Mouse (Mus musculus) limb, embryonic 10.5 days (tissue): ENCODE measurements around the gene Syn2. TPM values are rescaled to one million over a fixed set of nuclear protein-coding genes. Genes with fewer than 3 reads are reported as not detected.
A peak's percentile ranks its signal among the peaks of the same experiment; 100 is the strongest.

Experiments used
- DNase-seq: peaks from one replicate; pipeline ENCODE4 v3.0.0-alpha.2; 2017; ENCODE audit warnings: low spot score
- H3K27ac ChIP-seq: fragments of 300-500 bp; sonication (generic); 2 replicates; pipeline ENCODE4 v1.5.1; 2016; ENCODE audit warnings: mild to moderate bottlenecking
- H3K27me3 ChIP-seq: fragments of 300-500 bp; sonication (generic); 2 replicates; pipeline ENCODE4 v1.6.1; 2016; ENCODE audit warnings: low read depth, mild to moderate bottlenecking; ENCODE audit not compliant: poor library complexity, severe bottlenecking
- H3K36me3 ChIP-seq: fragments of 300-500 bp; sonication (generic); 2 replicates; pipeline ENCODE4 v1.6.1; 2016; ENCODE audit warnings: mild to moderate bottlenecking, moderate library complexity
- H3K4me1 ChIP-seq: fragments of 300-500 bp; sonication (generic); 2 replicates; pipeline ENCODE4 v1.6.1; 2016
- H3K4me3 ChIP-seq: fragments of 300-500 bp; sonication (generic); 2 replicates; pipeline ENCODE4 v1.5.1; 2016; ENCODE audit warnings: mild to moderate bottlenecking, moderate library complexity
- H3K9me3 ChIP-seq: fragments of 300-500 bp; sonication (generic); replicated peaks from 2 replicates; pipeline ENCODE4 v1.6.1; 2016; ENCODE audit warnings: mild to moderate bottlenecking
- WGBS: fragments of 180-500 bp; shearing (Covaris S2); methylation state at CpG from one replicate; pipeline ENCODE4 v1.1.7; 2016; 5-methylcytosine and 5-hydroxymethylcytosine counted together
- polyA plus RNA-seq: library from polyadenylated mRNA; unstranded; fragments of >200 nt; fragmentation: Nextera tagmentation; extraction: Ambion mirVana; gene quantifications from 2 replicates; pipeline ENCODE4 v1.2.1, GENCODE M21; 2016

Syn2 gene
- polyA plus RNA-seq, 1 experiment from 2014 or later = 0.30 TPM

DNA sequence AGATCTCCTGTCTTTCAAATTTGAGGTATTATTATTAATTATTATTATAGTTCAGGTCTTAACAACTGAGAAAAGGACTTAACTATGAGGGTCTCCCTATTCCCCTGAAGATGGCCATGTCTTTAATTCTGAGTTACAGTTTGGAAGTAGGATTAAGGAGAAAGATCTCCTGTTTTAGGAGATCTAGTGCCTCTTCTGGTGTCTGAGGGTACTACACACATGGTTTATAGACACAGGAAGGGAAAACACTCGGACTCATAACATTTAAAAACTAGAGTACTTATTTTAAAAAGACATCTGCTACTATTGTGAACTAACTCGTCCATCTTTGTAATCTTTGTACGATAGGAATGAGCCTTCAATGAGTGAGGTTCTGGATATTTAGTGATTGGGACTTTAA is 68.3 kb downstream of the Syn2 start:
- no peak overlapping the region for H3K27ac ChIP-seq
- 75% methylated on average over 3 of the region's 3 CpGs for WGBS

DNA sequence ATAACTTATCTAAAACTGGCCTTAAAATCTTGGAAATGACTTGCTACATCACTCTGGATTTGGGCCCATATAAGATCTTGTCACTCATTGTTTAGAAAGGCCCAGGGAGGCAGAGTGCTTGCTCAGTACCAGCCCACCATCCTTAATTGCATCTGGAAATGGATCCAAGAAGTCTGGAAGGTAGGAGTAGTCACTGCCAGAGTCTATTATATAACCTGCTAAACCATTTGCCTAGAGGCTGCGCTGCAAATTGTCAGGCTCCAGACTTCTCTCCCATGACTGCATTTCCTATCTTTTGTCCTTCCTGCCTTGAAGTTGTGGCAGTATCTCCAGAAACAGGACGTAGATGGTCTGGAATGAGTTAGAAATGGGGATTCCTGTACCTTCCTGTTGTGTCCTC is 75.5 kb downstream of the Syn2 start:
- no peaks in the 10 kb centered on the region for H3K27me3 ChIP-seq
- H3K4me3 ChIP-seq = no peak overlapping the region
- no peak overlapping the region for H3K27ac ChIP-seq
- no peaks in the 10 kb centered on the region for H3K36me3 ChIP-seq
- H3K9me3 ChIP-seq = no peaks in the 10 kb centered on the region
- no peak for DNase-seq
- H3K4me1 ChIP-seq = peaks cover 8% of the 10 kb centered on the region; the same call in 1 of the 2 replicates
- 61% methylated on average over 2 of the region's 2 CpGs for WGBS

More for the DNA sequence above, 68.3 kb downstream of the Syn2 start:
- H3K4me3 ChIP-seq = no peak overlapping the region
- H3K9me3 ChIP-seq = no peaks in the 10 kb centered on the region
- H3K36me3 ChIP-seq = no peaks in the 10 kb centered on the region
- no peaks in the 10 kb centered on the region for H3K4me1 ChIP-seq
- DNase-seq = no peak
- H3K27me3 ChIP-seq = no peaks in the 10 kb centered on the region

DNA sequence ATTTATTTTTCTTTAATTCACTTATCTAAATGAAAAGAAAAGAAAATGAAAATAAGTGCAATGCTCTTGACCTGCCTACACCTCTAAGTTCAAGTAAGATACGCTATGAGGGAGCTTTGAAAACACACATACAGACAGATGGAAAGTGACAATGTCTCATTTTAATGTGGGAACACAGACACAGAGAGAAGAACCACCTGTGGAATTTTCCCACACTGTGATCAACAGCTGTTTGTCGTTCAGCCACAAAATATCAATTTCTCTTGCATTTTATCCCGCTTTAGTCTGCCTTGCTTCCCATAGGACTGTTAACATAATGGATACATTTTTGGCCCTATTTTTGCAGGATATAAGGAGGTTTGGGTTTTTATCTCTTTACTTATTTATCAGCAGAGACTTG is 76.1 kb downstream of the Syn2 start:
- Histone ChIP-seq H3K27ac (no peak overlapping the region), H3K9me3 (no peaks in the 10 kb centered on the region), H3K27me3 (no peaks in the 10 kb centered on the region), H3K36me3 (no peaks in the 10 kb centered on the region), H3K4me3 (no peak overlapping the region), H3K4me1 (peaks cover 8% of the 10 kb centered on the region; the same call in 1 of the 2 replicates)
- WGBS = 90% methylated on average over 3 of the region's 3 CpGs
- no peak for DNase-seq

DNA sequence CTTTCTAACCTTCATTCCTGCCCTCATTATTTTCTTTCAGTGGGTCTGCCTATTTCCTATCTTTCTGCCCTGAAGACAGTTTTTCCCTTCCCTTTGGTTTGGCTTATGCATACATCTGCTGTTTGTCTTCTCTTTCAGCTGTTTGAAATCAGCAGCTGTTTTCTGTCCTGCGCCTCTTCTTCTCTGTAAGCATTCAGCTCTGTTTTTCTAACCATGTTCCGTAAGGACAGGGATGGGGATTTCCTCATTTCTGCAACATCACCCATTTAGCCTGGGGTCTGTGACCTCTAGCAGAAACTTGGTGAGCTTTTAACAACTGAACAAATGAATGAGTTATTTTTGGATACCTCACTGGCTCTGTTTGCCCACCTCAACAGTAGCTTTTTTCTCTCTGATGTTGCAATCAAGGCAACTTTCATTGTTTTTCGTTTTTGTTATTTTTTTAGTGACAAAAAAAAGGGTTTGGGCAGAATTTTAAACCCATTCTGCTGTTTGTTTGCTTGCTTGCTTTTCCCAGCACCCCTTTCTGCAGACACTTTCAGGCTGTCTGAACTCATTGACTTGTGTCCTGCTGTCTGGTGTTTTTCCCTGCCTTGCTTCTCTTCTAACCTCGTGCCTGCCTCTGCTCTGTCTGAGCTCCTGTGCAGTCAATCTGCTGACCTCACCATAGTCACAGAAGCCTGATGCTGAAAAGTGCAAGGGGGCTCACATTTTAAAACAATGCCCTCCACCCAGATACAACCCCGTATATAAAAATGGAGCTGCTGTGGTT is 77.6 kb downstream of the Syn2 start:
- H3K4me3 ChIP-seq = no peak overlapping the region
- H3K27ac ChIP-seq = no peak overlapping the region
- WGBS = 61% methylated on average over 5 of the region's 5 CpGs
- no peak for DNase-seq
- peaks cover 8% of the 10 kb centered on the region; the same call in 1 of the 2 replicates for H3K4me1 ChIP-seq
- H3K36me3 ChIP-seq = no peaks in the 10 kb centered on the region
- no peaks in the 10 kb centered on the region for H3K27me3 ChIP-seq
- no peaks in the 10 kb centered on the region for H3K9me3 ChIP-seq

DNA sequence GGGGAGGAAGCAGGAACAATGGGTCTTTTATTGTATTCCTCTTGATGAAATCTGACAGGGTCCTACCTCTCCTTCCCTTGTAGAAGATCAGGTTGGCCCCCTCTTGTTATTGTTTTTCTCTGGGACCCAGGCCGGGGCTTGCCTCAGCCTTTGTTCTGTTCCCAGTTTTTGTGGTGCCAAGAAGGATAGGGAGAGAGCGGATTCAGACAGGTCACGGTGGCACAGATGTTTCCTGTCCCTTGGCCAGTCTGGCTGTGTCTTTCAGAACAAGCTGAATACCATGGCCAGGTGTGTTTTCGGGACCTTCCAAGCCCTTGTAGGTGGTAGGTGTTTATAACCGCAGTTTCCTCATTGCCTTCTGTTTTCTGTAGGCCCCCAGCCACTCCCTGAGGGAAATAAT is 78.4 kb downstream of the Syn2 start:
- no peaks in the 10 kb centered on the region for H3K36me3 ChIP-seq
- H3K27ac ChIP-seq = peak overlapping the region; percentile 11; the same call in 1 of the 2 replicates
- H3K4me1 ChIP-seq = peaks cover 8% of the 10 kb centered on the region; the same call in 1 of the 2 replicates
- H3K4me3 ChIP-seq = no peak overlapping the region
- DNase-seq = no peak
- no peaks in the 10 kb centered on the region for H3K27me3 ChIP-seq
- WGBS = 61% methylated on average over 5 of the region's 5 CpGs
- H3K9me3 ChIP-seq = no peaks in the 10 kb centered on the region

DNA sequence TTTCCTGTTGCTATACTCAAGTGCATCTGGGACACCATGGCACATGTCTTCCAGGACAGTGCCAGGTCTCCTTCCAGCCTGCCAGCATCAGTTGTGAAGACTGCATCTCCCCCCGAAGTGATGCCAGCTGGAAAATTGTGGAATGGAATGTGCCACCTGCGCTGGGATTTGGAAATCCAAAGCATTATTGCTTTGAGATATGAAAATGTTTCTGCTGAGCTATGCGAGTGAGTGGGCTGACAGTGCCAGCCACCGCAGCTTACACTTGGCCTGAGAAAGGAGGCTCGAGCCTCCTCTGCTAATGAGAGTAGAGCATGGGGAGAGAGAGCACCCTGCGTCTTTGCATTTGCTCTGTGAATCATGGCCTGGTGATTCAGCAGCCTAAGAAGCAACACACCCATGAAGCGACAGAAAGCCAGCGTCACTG is 86.5 kb downstream of the Syn2 start:
- Histone ChIP-seq H3K9me3 (no peaks in the 10 kb centered on the region), H3K4me1 (peaks cover 15% of the 10 kb centered on the region), H3K4me3 (no peak overlapping the region), H3K27me3 (no peaks in the 10 kb centered on the region), H3K27ac (no peak overlapping the region), H3K36me3 (no peaks in the 10 kb centered on the region)
- no peak for DNase-seq
- WGBS = 87% methylated on average over 8 of the region's 8 CpGs

DNA sequence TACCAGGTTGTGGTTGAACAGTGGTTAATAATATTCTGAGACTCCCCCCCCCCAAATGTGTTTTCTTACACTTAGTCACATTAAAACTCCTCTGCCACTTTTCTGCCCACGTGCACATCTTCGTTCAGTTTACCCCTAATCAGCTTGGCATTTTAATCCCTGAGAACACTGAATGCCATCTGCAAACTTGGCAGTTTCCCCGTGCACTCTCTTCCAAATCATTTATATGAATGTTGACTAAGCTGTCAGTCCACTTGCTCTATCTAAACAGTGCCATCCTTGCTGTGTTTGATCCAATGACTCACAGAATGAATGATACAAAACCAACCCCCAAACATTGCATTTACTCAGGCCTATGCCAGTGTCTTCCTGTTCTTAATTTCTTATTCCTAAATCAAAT is 90.8 kb downstream of the Syn2 start:
- DNase-seq = no peak
- Histone ChIP-seq H3K9me3 (no peaks in the 10 kb centered on the region), H3K4me1 (peaks cover 15% of the 10 kb centered on the region), H3K36me3 (no peaks in the 10 kb centered on the region), H3K4me3 (no peak overlapping the region), H3K27me3 (no peaks in the 10 kb centered on the region), H3K27ac (no peak overlapping the region)
- 80% methylated on average over 3 of the region's 3 CpGs for WGBS

DNA sequence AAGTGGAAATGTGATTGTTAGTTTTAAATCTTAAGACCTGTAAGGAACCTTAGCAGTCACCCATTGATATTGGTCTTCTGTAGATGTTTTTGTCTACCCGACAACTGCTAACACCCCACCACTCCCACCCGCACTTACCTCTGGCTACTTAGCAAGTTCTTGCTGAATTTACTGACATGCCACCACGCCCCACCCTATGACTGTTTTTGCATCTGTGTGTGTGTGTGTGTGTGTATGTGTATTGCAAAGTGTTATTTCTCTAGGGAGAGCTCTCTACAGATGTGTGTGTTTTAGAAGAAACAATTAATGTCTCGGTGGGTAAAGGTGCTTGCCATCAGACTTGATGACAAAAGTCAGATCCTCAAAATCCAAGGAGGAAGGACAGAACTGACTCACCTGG is 92.3 kb downstream of the Syn2 start, which contains the start of gene Gm17482:
Gene Gm17482 (plus strand): TSS at position 301 of the 400 bp plus-strand sequence.
- WGBS = 74% methylated on average over 4 of the region's 4 CpGs
- H3K4me3 ChIP-seq = no peak within 1 kb of the TSS
- DNase-seq = no peak
- H3K36me3 ChIP-seq = no peaks in the 10 kb centered on the region
- H3K27me3 ChIP-seq = no peaks in the 10 kb centered on the region
- peaks cover 15% of the 10 kb centered on the region for H3K4me1 ChIP-seq
- no peaks in the 10 kb centered on the region for H3K9me3 ChIP-seq
- H3K27ac ChIP-seq = no peak within 1 kb of the TSS

DNA sequence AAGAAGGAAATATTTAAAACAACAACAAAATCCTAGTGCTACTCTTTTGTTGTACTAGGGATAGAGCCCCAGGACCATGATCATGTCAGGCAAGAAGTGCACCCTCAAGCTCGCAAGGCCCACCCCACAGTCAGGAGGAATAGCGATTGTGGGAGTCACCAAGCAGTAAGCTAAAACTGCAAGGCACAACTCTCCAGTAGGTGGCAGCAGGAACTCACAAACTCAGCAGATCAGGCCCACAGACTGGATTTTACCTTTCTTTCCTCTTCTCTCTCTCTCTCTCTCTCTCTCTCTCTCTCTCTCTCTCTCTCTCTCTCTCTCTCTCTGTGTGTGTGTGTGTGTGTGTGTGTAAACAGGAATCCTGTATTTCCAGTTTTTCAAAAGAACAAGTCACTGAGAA is 92.8 kb downstream of the Syn2 start:
- no peak overlapping the region for H3K4me3 ChIP-seq
- H3K27ac ChIP-seq = no peak overlapping the region
- 8% methylated on average over 2 of the region's 2 CpGs for WGBS
- no peaks in the 10 kb centered on the region for H3K27me3 ChIP-seq
- H3K9me3 ChIP-seq = no peaks in the 10 kb centered on the region
- H3K36me3 ChIP-seq = no peaks in the 10 kb centered on the region
- peak; percentile 80 for DNase-seq
- H3K4me1 ChIP-seq = peaks cover 15% of the 10 kb centered on the region

DNA sequence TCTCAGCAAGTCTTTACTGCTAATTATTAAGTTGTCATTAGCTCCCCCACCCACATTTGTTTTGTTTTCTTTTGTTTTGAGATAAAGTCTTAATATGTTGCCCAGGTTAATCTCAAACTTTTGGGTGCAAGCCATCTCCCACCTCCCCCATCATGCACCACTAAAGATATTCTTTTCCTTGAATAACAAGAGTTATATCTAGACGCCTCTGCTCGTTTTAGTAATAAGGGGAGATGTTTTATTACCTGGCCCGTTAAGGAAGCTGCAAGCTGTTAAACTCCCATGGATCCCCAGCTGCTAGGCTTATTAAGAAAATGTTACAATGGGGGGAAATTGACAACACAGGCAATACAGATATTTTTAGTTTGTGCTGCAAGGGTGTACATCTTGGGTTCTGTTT is 95.9 kb downstream of the Syn2 start:
- Histone ChIP-seq H3K36me3 (no peaks in the 10 kb centered on the region), H3K27ac (no peak overlapping the region), H3K27me3 (no peaks in the 10 kb centered on the region), H3K9me3 (no peaks in the 10 kb centered on the region), H3K4me3 (no peak overlapping the region), H3K4me1 (no peaks in the 10 kb centered on the region)
- WGBS = 59% methylated on average over 3 of the region's 3 CpGs
- DNase-seq = no peak

DNA sequence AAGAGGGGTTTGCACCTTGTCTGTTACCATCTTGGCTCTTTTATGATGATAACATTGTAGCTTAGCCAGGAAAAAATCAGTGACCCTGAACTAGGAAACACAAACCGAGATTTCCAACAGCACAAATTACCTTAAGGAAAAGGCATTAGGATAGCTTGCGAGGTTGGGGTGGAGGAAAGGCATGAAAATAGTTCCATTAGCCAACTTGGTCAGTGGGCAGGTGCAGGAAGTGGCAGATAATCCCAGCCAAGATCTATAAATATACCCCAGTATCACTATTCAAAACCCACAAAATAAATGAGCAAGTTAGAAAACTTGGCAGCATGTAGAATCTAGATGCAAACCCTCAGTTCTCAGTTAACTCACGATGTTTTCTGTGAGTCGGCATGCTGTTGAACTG is 97.1 kb downstream of the Syn2 start:
- Histone ChIP-seq H3K9me3 (no peaks in the 10 kb centered on the region), H3K27me3 (no peaks in the 10 kb centered on the region), H3K4me1 (no peaks in the 10 kb centered on the region), H3K4me3 (no peak overlapping the region), H3K27ac (no peak overlapping the region), H3K36me3 (no peaks in the 10 kb centered on the region)
- 89% methylated on average over 4 of the region's 4 CpGs for WGBS
- no peak for DNase-seq

DNA sequence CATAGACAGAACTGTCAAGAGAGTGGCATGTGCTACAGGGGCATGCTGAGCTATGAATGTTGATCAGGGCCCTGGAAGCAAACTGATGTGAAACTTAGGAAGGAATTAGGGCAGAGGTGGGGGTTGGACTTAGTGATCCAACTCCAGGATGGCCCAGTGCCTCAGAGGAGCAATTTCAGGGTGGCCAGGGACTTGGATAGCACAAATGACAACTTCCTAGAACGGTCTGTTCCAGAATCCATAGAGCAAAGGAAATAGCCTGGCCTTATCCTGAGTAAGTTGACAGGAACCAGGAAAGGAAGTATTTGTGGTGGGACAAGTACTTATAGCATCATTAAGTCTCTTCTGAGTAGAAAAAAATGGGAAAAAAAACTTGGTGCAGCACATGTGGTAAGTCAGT is 97.9 kb downstream of the Syn2 start:
- no peak overlapping the region for H3K27ac ChIP-seq
- H3K36me3 ChIP-seq = no peaks in the 10 kb centered on the region
- no peaks in the 10 kb centered on the region for H3K9me3 ChIP-seq
- H3K4me1 ChIP-seq = no peaks in the 10 kb centered on the region
- H3K27me3 ChIP-seq = no peaks in the 10 kb centered on the region
- WGBS = 94% methylated on average over 1 of the region's 1 CpGs
- no peak overlapping the region for H3K4me3 ChIP-seq
- DNase-seq = no peak

DNA sequence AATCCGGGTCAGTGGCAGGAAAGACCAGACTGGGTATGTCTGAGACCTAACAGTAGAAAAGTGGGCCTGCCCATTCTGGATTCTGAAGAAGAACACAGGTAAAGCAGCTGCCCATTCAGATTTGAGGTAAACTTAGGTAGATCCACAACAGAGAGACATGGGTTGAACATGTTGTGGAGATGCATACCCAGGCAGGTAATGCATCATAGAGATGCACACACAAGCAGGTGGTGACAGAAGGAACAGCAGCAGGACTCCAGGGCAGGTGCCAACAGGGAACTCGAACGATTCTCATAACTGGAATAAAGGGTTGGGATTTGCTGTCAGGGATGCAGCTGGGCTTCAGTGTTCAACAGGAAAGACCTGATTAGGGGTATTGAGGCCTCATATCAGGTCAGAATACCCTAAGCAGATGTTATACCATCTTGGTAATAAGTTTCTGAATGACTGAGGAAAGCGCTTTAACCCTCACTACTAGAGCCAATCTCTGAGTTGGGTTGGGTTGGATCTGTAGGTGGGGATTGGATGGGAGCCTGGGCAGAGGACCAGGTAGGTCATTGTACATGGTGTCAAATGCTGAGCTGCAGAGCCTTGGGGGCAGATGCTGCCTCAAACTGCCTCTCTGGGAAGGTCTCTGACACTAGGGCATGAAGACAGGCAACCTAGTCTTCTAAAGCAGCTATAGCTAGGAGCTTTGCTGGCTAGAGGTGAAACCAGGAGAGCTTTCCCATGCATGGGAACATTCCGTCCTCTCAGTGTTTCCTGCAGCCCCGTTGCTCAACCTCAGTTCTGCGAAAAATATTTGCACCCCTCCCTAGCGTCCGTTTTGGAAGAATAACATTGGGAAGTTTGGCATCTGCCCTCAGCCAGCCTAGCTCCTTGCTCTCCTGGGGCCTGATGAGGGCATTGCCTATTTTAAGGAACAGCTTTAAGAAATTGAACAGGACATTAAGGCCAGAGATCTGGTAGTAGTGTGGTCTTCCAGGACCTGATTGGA is 103.6 kb downstream of the Syn2 start:
- Histone ChIP-seq H3K27ac (no peak overlapping the region), H3K9me3 (no peaks in the 10 kb centered on the region), H3K4me1 (no peaks in the 10 kb centered on the region), H3K36me3 (no peaks in the 10 kb centered on the region), H3K27me3 (no peaks in the 10 kb centered on the region), H3K4me3 (no peak overlapping the region)
- 90% methylated on average over 9 of the region's 9 CpGs for WGBS
- no peak for DNase-seq
